Mouse (Mus musculus) testis, postnatal 14 days (tissue): ENCODE measurements around the gene Eme1.

Experiments used
- DNase-seq: peaks from one replicate; pipeline ENCODE4 v3.0.0; 2021; ENCODE audit warnings: low spot score

Gene Eme1

DNA sequence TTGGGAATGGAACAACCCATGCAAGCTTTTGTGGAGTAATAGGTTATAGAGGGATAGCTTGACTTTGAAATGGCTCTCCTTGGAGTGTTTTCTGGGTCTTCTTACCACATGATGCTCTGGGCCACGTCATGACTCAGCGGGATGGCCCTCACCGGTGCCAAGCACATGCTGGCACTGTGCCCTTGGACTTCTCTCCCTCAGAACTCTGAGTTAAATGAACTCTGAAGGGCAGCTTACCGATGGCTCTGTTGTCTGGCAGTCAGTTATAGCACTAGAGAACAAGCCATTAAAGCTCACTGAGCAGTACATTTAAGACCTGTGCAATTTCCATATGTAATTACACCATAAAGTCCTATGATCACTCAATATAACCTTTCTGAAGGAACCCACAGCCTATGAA lies 56.4 kb downstream of the Eme1 start:
- DNase-seq: no peak

DNA sequence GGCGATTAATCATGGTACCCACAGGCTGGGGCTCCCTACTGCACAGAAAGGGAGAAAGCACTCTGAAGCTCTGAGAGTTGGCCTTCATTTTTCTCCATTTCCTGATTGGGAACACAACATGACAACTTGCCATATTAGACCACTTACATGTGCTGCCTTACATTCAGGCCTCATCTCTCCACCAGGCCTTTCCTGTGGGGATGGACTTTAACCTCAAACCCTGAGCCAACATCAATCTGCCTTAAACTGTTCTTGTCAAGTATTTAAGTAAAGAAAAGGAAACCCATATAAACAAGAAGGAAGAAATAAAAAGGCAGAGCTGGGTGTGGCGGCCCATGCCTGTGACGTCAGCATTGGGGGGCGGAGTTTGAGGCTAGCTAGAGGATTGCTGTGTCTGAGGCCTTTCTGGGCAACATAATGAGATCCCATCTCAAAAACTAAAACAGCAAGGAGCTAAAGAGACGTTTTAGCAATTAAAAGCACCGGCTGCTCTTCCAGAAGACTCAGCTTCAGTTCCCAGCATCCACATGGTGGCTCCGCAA lies 57.4 kb downstream of the Eme1 start:
- no peak for DNase-seq
